Mouse (Mus musculus): ENCODE results near the gene Lin28b. TPM values are rescaled to one million over a fixed set of nuclear protein-coding genes. Genes with fewer than 3 reads are reported as not detected.

Gene Lin28b
- total RNA-seq (2021) = not detected
- long read RNA-seq, experiment 1 = 0 reads
- long read RNA-seq, experiment 2 = 0 reads

GRCm38 (mm10) chr10:45485761-45486602 is at the start of gene Lin28b:
Gene Lin28b (minus strand): TSS chr10:45486395.
- DNase-seq (ENCODE audit: low spot score) = no peak

GRCm38 (mm10) chr10:45511764-45512163 is 25.6 kb upstream of the Lin28b start:
- DNase-seq (ENCODE audit: low spot score) = no peak

GRCm38 (mm10) chr10:45510662-45511061 is 24.5 kb upstream of the Lin28b start:
- DNase-seq (ENCODE audit: low spot score) = no peak

GRCm38 (mm10) chr10:45500259-45500658 is 14.1 kb upstream of the Lin28b start:
- no peak for DNase-seq (ENCODE audit: low spot score)

- no peak for DNase-seq (ENCODE audit: low spot score)
Observed at GRCm38 (mm10) chr10:45486603-45486946, 380 bp upstream of the Lin28b start.

- no peak for DNase-seq (ENCODE audit: low spot score)
Observed at GRCm38 (mm10) chr10:45485226-45485760, 902 bp downstream of the Lin28b start.

- no peak for DNase-seq (ENCODE audit: low spot score)
Observed at GRCm38 (mm10) chr10:45483210-45483609, 3.0 kb downstream of the Lin28b start.

GRCm38 (mm10) chr10:45473663-45474333 is 12.4 kb downstream of the Lin28b start:
- DNase-seq (ENCODE audit: low spot score) = no peak

- DNase-seq (ENCODE audit: low spot score) = no peak
Observed at GRCm38 (mm10) chr10:45473143-45473484, 13.1 kb downstream of the Lin28b start.

GRCm38 (mm10) chr10:45472431-45473142 is 13.6 kb downstream of the Lin28b start:
- DNase-seq (ENCODE audit: low spot score) = no peak

- no peak for DNase-seq (ENCODE audit: low spot score)
Observed at GRCm38 (mm10) chr10:45471321-45471720, 14.9 kb downstream of the Lin28b start.

GRCm38 (mm10) chr10:45470079-45470739 is 16.0 kb downstream of the Lin28b start:
- no peak for DNase-seq (ENCODE audit: low spot score)

- no peak for DNase-seq (ENCODE audit: low spot score)
Observed at GRCm38 (mm10) chr10:45469027-45469996, 16.9 kb downstream of the Lin28b start.

- DNase-seq (ENCODE audit: low spot score) = no peak
Observed at GRCm38 (mm10) chr10:45468180-45468915, 17.8 kb downstream of the Lin28b start.

GRCm38 (mm10) chr10:45458637-45459036 is 27.6 kb downstream of the Lin28b start:
- DNase-seq (ENCODE audit: low spot score) = no peak

GRCm38 (mm10) chr10:45458074-45458473 is 28.1 kb downstream of the Lin28b start:
- DNase-seq (ENCODE audit: low spot score) = no peak

GRCm38 (mm10) chr10:45446625-45447024 is 39.6 kb downstream of the Lin28b start:
- DNase-seq (ENCODE audit: low spot score) = no peak

GRCm38 (mm10) chr10:45446215-45446614 is 40.0 kb downstream of the Lin28b start:
- DNase-seq (ENCODE audit: low spot score) = no peak

GRCm38 (mm10) chr10:45422372-45422771 is 63.8 kb downstream of the Lin28b start:
- DNase-seq (ENCODE audit: low spot score) = no peak

- DNase-seq (ENCODE audit: low spot score) = no peak
Observed at GRCm38 (mm10) chr10:45412144-45412543, 74.1 kb downstream of the Lin28b start.

Measured in gastrocnemius, adult 18-20 months (tissue).